In genomic region chr9:53095319-53096165, GRCm38 (mm10) we compare ENCODE assay signal across 16 mouse cellular contexts.
DNase-seq lines count a peak whose midpoint lies in the region; ATAC-seq and TF ChIP-seq lines count a peak whose summit lies in the region.
"Had no signal": no experiment of that assay in that cellular context is flagged by ENCODE, and none has a peak within 500 bp of the region (broad histone marks: within the 10 kb centered on the region; RNA-seq: fewer than 3 reads in every experiment).

No protein-coding gene starts in this region.

- ATAC-seq in hindbrain, embryonic 14.5 days (ENCODE audit: low FRiP score), result no peak
- ATAC-seq in hindbrain, embryonic 13.5 days (ENCODE audit: low FRiP score), result no peak
- peak; percentile 68; the same call in 1 of the 2 replicates for ATAC-seq in intestine, embryonic 15.5 days
- ATAC-seq: midbrain, embryonic 15.5 days had no signal

- TF ChIP-seq CTCF in lung, adult 2 months (IDR thresholded peaks at IDR 0.05; ENCODE audit: insufficient read depth, low read length), result no peak

- peak; percentile 24 for DNase-seq in hindbrain, embryonic 14.5 days (ENCODE audit: low spot score)
- peak; percentile 20 for DNase-seq in lung, postnatal 36 days
- DNase-seq in lung, adult 2 months, result no peak
- peak; percentile 69 for DNase-seq in NIH3T3 (ENCODE audit: low read depth)
- no peak for DNase-seq in right cerebral cortex, adult 2 months (ENCODE audit: low spot score in 2 of 2)
- DNase-seq in cerebellum, postnatal 25 days, result no peak
- DNase-seq: adrenal gland, adult 8-10 months; cerebellum, adult 8-10 months; kidney, adult 11 months; kidney, postnatal 10 days had no signal

- 80% methylated on average over 5 of the region's 5 CpGs for WGBS in hindbrain, embryonic 14.5 days
- 79% methylated on average over 5 of the region's 5 CpGs for WGBS in hindbrain, embryonic 13.5 days
- 72% methylated on average over 5 of the region's 5 CpGs for WGBS in lung, adult 2 months
- WGBS in intestine, embryonic 15.5 days, result 53% methylated on average over 5 of the region's 5 CpGs

- H3K27me3 ChIP-seq in hindbrain, embryonic 14.5 days (ENCODE audit: control insufficient read depth, insufficient read depth, low read length), result no peaks in the 10 kb centered on the region
- H3K27me3 ChIP-seq in hindbrain, embryonic 13.5 days, result no peaks in the 10 kb centered on the region
- H3K27me3 ChIP-seq in intestine, embryonic 15.5 days (replicated peaks), result no peaks in the 10 kb centered on the region
- H3K27me3 ChIP-seq: embryonic facial prominence, embryonic 13.5 days; limb, embryonic 13.5 days; liver, embryonic 15.5 days; midbrain, embryonic 15.5 days had no signal

- H3K4me1 ChIP-seq in hindbrain, embryonic 14.5 days (replicated peaks; ENCODE audit: control insufficient read depth, insufficient read depth, low read length), result no peaks in the 10 kb centered on the region
- H3K4me1 ChIP-seq in hindbrain, embryonic 13.5 days (replicated peaks), result no peaks in the 10 kb centered on the region
- no peaks in the 10 kb centered on the region for H3K4me1 ChIP-seq in lung, adult 2 months (ENCODE audit: control insufficient read depth, insufficient read depth, low read length)
- H3K4me1 ChIP-seq in intestine, embryonic 15.5 days (replicated peaks), result no peaks in the 10 kb centered on the region
- H3K4me1 ChIP-seq: embryonic facial prominence, embryonic 13.5 days; limb, embryonic 13.5 days; liver, embryonic 15.5 days; midbrain, embryonic 15.5 days had no signal

- H3K4me2 ChIP-seq in hindbrain, embryonic 14.5 days (replicated peaks), result no peak overlapping the region
- H3K4me2 ChIP-seq in hindbrain, embryonic 13.5 days, result no peak overlapping the region
- H3K4me2 ChIP-seq in intestine, embryonic 15.5 days (replicated peaks), result no peak overlapping the region
- H3K4me2 ChIP-seq: embryonic facial prominence, embryonic 13.5 days; limb, embryonic 13.5 days; liver, embryonic 15.5 days; midbrain, embryonic 15.5 days had no signal

- no peak overlapping the region for H3K4me3 ChIP-seq in hindbrain, embryonic 14.5 days (replicated peaks; ENCODE audit: low read length)
- no peak overlapping the region for H3K4me3 ChIP-seq in hindbrain, embryonic 13.5 days
- no peak overlapping the region for H3K4me3 ChIP-seq in lung, adult 2 months (replicated peaks; ENCODE audit: extremely low read depth, low read depth, low read length)
- no peak overlapping the region for H3K4me3 ChIP-seq in intestine, embryonic 15.5 days (replicated peaks)
- H3K4me3 ChIP-seq: embryonic facial prominence, embryonic 13.5 days; limb, embryonic 13.5 days; liver, embryonic 15.5 days; midbrain, embryonic 15.5 days had no signal

- no peaks in the 10 kb centered on the region for H3K36me3 ChIP-seq in hindbrain, embryonic 14.5 days (replicated peaks; ENCODE audit: control insufficient read depth, insufficient read depth)
- H3K36me3 ChIP-seq in hindbrain, embryonic 13.5 days, result no peaks in the 10 kb centered on the region
- no peaks in the 10 kb centered on the region for H3K36me3 ChIP-seq in intestine, embryonic 15.5 days
- H3K36me3 ChIP-seq: liver, embryonic 15.5 days; midbrain, embryonic 15.5 days had no signal

- no peak overlapping the region for H3K9ac ChIP-seq in hindbrain, embryonic 14.5 days
- H3K9ac ChIP-seq in hindbrain, embryonic 13.5 days, result no peak overlapping the region
- no peak overlapping the region for H3K9ac ChIP-seq in intestine, embryonic 15.5 days
- H3K9ac ChIP-seq: embryonic facial prominence, embryonic 13.5 days; limb, embryonic 13.5 days; liver, embryonic 15.5 days; midbrain, embryonic 15.5 days had no signal

- no peak for TF ChIP-seq POLR2A in lung, adult 2 months (IDR thresholded peaks at IDR 0.05; ENCODE audit: borderline replicate concordance, extremely low read depth, low read depth, low read length)

- H3K27ac ChIP-seq in hindbrain, embryonic 14.5 days, result no peak overlapping the region
- H3K27ac ChIP-seq in hindbrain, embryonic 13.5 days, result no peak overlapping the region
- H3K27ac ChIP-seq in intestine, embryonic 15.5 days, result no peak overlapping the region
- H3K27ac ChIP-seq: embryonic facial prominence, embryonic 13.5 days; limb, embryonic 13.5 days; liver, embryonic 15.5 days; midbrain, embryonic 15.5 days had no signal

- no peaks in the 10 kb centered on the region for H3K9me3 ChIP-seq in hindbrain, embryonic 14.5 days (ENCODE audit: control insufficient read depth, low read length)
- H3K9me3 ChIP-seq in hindbrain, embryonic 13.5 days, result no peaks in the 10 kb centered on the region
- no peaks in the 10 kb centered on the region for H3K9me3 ChIP-seq in intestine, embryonic 15.5 days
- H3K9me3 ChIP-seq: embryonic facial prominence, embryonic 13.5 days; limb, embryonic 13.5 days; liver, embryonic 15.5 days; midbrain, embryonic 15.5 days had no signal

Comparison
In these comparisons a context has a peak if more than half of its experiments do, and no peak if none do; other contexts are left out.
1. DNase-seq: peak in hindbrain, embryonic 14.5 days (single experiment), lung, postnatal 36 days (single experiment) and NIH3T3 (single experiment); none in lung, adult 2 months (single experiment), right cerebral cortex, adult 2 months (0 of 2) and cerebellum, postnatal 25 days (0 of 2).